Mouse (Mus musculus) heart, adult 9 months (tissue): ENCODE measurements around the gene Ccer2.
A peak's percentile ranks its signal among the peaks of the same experiment; 100 is the strongest.

Experiments used
- DNase-seq, 2 experiments: peaks; one replicate each; pipeline ENCODE4 v3.0.0; 2022; ENCODE audit warnings: low spot score in 2 of 2

Gene Ccer2

DNA sequence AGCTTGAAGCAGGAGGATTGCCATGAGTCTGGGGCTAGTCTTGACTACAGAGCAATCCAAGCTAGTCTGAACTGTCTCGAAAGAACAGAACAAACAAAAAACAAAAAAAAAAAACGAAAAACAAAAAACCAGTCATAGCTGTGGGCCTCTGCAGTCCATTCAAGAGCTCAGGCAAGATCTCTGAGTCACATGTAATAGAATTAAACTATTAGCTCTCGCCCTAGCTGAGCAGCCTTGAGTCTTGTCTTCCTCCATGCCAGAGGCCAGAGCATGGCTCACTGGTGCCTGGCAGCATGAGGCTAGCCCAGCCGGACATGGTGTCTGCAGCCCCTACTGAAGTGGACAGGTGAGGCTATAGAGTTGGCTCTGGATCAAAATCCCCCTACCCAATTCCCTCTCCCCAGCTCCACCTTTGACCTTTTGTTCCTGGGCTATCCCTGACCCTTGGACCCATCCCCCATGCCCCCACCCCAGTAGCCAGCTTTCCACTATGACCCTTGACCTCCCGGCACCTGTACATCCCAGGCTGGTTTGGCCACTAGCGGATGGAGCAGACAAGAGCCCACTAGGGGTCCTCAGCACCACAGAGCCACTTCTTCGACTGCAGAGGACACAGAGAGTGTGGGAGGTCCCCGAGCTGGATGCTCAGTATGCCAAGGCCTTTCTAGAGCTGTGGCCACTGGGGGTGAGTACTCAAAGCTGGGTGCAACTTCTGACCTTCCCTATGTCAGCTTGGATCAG lies 34.3 kb downstream of the Ccer2 start:
- DNase-seq: no peak

GRCm38 (mm10) chr7:28791706-28792105 lies 35.7 kb downstream of the Ccer2 start:
- no peak for DNase-seq

DNA sequence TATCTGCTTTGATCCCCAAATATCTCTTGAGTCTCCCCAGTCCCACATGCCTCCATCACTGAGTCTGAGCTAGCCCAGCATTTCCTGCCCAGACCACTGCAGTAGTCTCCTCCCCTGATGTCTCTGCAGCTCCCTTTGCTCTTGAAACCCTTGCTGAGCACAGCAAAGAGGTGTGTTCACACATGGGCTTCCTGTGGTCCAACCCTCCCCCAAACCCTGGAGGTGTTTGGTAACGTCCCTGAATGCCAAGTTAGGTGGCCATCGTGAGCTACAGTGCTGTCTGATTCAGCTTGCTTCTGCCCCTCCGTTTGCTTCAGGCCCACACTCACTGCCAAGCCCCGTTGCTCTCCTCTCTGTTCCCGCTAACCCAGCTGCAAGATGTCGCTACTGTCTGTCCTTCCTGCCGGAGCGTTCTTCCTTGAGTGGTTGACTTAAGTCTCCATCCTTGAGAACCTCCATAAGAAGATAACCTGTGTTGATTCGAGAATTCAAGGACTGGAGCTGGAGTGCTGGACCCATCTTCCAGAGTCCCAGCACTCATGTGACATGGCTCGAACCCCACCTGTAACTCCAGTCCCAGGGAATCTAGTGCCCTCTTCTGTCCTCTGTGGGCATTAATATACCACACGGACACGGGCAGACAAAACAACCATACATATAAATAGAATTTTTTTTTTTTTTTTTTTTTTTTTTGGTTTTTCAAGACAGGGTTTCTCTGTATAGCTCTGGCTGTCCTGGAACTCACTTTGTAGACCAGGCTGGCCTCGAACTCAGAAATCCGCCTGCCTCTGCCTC lies 36.6 kb downstream of the Ccer2 start:
- no peak for DNase-seq

- DNase-seq: no peak
Observed at GRCm38 (mm10) chr7:28793834-28794233, 37.9 kb downstream of the Ccer2 start.

GRCm38 (mm10) chr7:28794496-28794895 lies 38.5 kb downstream of the Ccer2 start:
- no peak for DNase-seq

DNA sequence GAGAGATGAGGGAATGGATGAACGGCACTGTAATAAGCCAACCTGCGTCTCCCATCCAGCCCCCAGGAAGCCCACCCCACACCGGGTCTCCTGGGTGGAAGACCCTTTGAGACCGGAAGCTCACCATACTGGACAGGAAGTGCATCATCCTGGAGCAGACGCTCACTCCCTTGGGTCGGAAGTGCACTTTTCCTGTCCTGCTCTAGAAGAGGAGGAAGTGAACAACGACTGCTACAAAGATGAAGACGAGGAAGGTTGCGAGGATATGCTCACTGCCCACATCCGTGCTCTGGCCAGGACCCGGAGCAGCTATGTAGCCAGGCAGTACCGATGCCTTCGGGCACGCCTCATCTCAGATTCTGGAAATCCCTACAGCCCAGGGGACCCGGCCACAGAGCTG lies 39.9 kb downstream of the Ccer2 start:
- DNase-seq: no peak

- DNase-seq: peak; percentile 85
Observed at GRCm38 (mm10) chr7:28796562-28796975, 40.6 kb downstream of the Ccer2 start.

DNA sequence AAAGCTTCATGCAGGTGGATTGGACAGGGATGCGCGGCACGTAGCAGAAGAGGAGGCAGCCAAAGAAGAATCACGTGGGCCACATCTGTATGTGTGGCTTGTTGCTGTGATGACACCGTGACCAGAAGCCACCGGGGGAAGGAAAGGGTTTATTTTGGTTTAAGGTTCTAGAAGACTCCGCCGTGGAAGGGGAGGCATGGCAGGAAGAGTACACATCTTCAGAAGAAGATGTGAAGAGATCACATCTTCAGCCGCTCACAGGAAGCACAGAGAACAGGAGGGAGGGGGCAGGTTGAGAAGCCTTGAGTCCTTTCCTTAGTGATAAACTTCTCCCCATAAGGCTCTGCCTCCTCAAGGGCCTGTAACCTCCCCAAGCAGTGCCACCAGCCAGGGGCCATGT lies 44.0 kb downstream of the Ccer2 start:
- no peak for DNase-seq

- DNase-seq: no peak
Observed at GRCm38 (mm10) chr7:28801451-28801850, 45.5 kb downstream of the Ccer2 start.

GRCm38 (mm10) chr7:28801901-28802670 lies 46.1 kb downstream of the Ccer2 start:
- DNase-seq: peak in 1 of 2 experiments; percentile 61

GRCm38 (mm10) chr7:28802846-28803588 lies 47.0 kb downstream of the Ccer2 start:
- DNase-seq: no peak

- DNase-seq: no peak
Observed at GRCm38 (mm10) chr7:28803756-28804155, 47.8 kb downstream of the Ccer2 start.

GRCm38 (mm10) chr7:28806869-28807268 lies 50.9 kb downstream of the Ccer2 start:
- DNase-seq: no peak

DNA sequence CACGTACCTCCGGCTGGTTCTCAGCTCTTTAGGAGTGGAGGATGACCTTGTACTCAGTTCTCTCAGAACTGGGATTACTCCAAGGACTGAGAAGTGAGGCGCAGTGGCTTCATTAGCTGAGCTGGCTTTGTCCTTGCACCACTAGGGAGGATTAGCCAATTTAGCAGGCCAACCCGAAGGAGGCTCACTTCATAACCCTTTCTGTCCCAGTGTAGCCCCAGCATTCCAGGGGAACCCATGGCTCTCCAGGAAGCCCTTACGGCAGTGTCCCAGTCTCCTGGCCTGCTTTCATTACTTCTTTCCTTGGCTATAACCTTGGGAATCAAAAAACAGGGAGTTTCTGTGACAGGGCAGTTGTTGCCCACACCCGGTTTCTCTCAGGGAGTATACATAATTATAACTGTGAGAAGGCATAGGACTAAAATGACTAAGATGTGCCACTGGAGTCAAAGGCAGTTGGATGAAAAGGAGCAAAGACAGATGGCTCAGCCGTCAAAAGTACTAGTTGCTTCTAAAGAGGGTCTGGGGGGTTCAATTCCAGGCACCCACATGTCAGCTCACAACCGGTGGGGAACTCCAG lies 51.8 kb downstream of the Ccer2 start:
- DNase-seq: peak; percentile 56 to 61

GRCm38 (mm10) chr7:28808221-28808941 lies 52.4 kb downstream of the Ccer2 start, which contains the start of gene Hnrnpl:
Hnrnpl (plus strand) TSS chr7:28808541.
- DNase-seq: peak in 1 of 2 experiments; percentile 80
